Mouse (Mus musculus): Measurements from ENCODE around the gene Skp2.
"Not testable (repeated sequence)": the region's sequence is repeated elsewhere in the genome, so short reads cannot be mapped to it uniquely, and the experiment has no call there.

The Skp2 gene

DNA sequence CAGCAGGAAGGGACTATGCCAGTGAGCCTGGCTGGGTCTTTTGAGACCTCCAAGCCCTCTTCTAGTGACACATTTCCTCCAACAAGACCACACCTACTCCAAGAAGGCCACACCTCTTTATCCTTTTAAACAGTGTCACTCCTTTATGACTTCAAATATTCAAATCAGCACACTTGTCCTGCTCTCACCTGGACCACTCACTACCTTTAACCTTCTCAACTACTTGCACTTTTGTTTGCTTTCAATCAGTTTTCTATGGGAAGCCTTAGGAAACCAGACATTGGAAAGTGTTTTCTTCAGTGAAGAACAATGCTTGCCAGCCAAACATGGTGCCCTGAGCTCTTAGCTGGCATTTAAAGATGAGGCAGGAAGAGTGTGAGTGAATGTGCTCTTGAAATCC is at the start of gene Skp2:
Skp2 (minus strand) TSS at position 101 of the 400 bp plus-strand sequence.
- DNase-seq (ENCODE audit: low spot score in 2 of 2), result no peak

DNA sequence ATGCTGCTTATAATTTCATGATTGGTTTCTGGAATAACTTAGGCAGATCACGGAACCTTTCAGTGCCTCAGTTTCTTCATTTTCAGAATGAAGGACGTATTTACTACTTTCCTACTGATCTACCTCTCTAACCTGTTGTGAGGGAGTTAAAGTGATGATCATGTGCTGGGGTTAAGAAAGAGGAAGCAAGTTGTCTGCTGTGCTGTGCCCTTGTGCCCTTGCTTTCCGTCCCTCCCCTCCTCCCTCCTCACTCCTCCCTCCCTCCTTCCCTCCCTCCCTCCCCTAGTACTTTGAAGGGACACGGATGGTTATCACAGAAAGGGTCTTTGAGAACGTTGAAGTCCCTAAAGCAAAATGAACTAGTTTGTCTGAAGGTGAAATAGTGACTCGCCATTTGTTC is 43.2 kb upstream of the Skp2 start:
- DNase-seq (ENCODE audit: low spot score in 2 of 2), result no peak

DNA sequence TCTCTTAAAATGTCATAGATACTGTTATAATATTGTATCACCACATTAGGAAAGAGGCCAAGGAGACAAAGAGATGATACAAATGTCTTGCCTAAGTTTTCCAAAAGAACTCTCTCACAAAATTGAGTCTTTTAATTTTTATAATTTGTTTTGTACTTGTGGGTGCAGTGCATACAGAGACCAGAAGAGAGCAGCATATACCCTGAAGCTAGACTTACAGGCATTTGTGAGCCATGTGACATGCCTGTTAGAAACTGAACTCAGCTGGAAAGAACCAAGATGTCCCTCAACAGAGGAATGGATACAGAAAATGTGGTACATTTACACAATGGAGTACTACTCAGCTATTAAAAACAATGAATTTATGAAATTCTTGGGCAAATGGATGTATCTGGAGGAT is 37.5 kb upstream of the Skp2 start:
- DNase-seq (ENCODE audit: low spot score in 2 of 2), result not testable (repeated sequence)

DNA sequence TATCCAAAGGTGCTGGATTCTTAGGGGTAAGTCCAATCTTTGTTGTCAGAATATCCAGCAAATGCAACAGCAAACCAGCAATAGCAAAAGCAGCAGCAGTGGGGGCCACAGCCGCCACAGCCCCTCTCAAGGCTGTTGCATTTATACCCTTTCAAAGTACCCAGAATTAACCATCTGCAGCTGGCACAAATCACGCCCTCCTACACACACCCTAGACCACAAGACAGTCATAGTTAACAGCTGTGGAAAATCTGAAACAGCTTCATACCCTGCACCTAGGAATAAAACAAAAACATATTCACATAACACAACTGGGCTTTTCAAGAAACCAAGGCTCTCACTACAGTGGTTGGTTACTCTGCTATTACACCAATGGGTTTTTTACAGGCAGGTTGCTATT is 34.6 kb upstream of the Skp2 start:
- DNase-seq (ENCODE audit: low spot score in 2 of 2), result no peak

- no peak for DNase-seq (ENCODE audit: low spot score in 2 of 2)
These were observed 28.8 kb upstream of the Skp2 start for GRCm38 (mm10) chr15:9183995-9184394.

DNA sequence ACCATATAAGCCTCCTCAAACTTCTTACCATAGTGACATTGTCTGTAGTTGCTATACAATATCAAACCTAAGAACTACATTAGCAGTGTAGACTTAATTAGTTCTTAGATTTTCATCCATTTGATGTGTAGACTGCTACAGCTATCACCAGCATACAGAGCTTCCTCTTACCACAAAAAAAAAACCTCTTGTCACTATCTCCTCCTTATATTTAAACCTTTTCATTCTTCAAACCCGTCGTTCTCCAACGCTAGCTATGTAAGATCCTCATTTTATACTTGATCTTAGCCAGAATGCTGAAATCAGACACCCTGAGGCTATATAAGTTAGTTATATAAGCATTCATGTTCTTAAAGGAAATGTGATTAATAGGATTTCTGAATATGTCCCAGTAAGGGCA is 21.8 kb upstream of the Skp2 start:
- no peak for DNase-seq (ENCODE audit: low spot score in 2 of 2)

DNA sequence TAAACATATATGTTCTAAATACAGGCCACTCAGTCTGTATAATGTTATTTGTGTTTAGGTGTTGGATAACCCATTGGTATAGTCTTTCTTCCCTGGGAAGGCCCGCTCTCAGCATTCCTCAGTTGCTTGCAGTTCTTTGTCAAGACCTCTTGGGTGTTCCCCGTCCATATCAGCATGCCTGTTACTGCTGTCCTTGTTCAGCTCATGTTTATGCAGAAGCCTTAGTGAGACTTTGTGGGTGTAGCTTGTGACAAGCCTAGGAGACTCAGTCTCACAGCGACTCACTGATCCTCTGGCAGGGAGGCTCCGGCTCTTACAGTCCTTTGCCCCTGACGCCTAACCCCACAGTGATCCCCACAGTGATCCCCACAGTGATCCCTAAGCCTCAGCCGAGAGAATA is 8.9 kb upstream of the Skp2 start:
- no peak for DNase-seq (ENCODE audit: low spot score in 2 of 2)

GRCm38 (mm10) chr15:9162557-9163070 is 7.4 kb upstream of the Skp2 start:
- no peak for DNase-seq (ENCODE audit: low spot score in 2 of 2)

DNA sequence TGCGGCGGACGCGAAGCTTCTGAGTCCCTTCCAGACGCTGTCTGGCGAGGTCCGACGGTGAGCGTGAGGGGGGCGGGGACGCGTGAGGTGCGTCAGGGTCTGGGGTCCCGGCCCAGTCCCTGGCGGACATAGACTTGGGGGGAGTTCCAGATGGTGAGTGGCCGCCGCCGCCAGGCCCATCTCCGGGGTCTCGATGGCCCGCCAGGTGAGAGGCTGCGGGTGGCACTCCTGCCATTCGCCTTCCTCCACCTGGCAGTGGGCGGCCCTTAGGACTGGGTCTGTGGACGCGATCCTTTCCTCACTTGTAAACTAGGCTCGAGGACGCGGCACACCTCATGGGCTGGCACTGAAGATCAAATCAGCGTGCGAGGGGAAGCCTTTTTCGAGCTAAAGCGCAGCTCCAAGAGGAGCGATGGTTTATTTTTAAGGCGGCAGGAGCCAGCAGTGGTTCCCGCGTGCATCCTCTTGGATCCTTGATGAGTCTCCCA is 14.5 kb downstream of the Skp2 start:
- peak; percentile 43 to 48 for DNase-seq (ENCODE audit: low spot score in 2 of 2)

GRCm38 (mm10) chr15:9140252-9140680 is 15.0 kb downstream of the Skp2 start, which contains the start of gene Lmbrd2:
Lmbrd2 (plus strand) TSS chr15:9140550.
- DNase-seq (ENCODE audit: low spot score in 2 of 2), result peak; percentile 96 to 97

DNA sequence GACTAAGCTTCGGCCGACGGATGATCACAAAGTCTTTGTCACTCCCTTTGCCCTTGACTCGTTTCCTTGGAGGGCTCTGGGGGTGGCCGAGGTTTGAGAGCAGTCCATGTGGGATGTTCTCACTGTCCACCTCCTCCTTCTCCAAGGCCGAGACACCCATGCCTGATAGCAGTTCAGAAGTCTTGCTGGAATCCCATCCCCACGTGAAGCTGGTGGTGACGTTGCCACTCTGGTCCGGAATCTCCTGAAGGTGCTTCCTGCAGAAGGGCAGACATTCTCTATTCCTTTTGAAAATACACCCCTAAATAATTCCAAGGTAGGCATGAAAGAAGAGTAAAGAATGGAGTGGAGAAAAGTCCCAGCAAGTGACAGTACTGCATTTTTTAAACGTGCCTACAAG is 15.8 kb downstream of the Skp2 start:
- no peak for DNase-seq (ENCODE audit: low spot score in 2 of 2)

DNA sequence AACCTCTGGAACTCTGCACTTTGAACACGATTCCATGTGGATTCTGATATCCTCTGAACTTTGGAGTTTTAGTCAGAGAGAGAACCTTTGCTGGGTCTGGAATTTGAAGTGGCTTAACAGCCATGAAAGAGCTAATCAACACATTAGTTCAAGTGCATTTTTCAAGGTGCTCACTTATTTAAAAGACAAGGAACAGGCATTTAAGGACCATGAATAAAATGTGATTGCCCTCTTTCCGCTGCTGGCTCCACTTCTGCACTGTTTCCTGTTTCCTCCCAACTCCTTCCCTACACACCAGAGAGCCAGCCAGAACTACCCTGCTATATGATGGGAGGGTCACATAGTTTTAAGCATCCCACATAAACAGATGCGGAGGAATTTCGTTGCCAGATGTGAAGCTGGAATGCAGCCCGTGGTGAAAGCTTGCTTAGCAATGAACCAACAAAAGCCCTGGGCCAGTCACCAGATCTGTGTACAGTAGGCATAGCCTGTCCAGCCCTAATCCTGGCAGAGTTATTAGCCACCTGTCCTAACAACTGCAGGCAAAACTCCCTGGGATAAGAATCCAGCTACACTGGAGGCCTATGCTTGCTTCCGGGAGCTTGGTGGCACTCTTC is 20.2 kb downstream of the Skp2 start:
- DNase-seq (ENCODE audit: low spot score in 2 of 2), result no peak

DNA sequence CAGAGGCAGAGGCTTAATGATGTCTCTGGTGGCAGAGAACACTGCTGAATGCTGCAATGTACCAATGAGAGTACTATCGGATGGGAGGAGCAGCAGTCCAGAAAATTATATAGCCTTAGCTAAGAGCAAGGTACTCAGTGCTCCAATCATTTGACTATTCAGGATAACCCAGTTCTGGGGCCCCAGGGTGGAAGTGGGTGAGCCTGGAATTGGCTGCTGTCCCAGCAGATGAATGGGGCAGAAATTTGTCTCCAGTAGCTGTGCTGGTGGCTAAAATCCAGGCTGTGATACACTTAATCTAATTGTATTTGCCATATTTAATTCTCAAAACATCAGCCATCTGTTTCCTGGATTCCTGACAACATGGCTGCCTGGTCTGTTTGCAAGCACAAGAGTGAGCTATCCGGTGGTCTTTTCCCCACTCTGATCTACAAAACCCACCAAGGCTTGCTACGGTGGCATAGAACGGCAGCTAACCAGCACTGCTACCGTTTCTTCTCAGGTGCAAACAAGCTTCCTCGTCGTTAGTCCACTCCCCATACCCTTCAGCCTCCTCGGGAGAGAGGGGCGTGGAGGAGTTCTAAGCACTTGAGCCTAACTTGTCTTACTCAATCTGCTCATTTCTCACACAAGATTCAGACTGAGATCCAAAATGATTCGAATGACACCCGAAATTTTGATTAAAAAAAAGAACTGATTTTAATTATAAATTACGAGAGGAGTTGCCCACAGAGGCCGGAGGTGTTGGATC is 22.4 kb downstream of the Skp2 start:
- DNase-seq (ENCODE audit: low spot score in 2 of 2), result no peak

DNA sequence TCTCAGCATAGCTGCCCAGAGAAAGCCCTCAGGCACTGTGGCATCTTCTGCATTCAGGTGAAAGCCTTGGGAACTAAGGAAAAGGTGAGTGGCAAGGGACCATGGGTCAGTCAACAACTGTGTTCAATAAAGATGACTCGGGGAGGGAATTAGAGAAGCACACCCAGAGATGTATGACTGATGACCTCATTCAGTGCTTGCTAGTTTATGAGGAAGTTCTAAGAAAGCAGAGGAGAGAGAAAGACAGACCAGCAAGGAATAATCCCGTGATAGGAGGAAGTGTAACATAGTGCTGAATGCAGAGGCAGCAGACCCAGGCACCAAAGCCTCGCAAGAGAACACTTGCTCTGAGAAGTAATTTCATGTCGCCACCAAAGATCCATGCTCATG is 23.7 kb downstream of the Skp2 start:
- DNase-seq (ENCODE audit: low spot score in 2 of 2), result no peak

DNA sequence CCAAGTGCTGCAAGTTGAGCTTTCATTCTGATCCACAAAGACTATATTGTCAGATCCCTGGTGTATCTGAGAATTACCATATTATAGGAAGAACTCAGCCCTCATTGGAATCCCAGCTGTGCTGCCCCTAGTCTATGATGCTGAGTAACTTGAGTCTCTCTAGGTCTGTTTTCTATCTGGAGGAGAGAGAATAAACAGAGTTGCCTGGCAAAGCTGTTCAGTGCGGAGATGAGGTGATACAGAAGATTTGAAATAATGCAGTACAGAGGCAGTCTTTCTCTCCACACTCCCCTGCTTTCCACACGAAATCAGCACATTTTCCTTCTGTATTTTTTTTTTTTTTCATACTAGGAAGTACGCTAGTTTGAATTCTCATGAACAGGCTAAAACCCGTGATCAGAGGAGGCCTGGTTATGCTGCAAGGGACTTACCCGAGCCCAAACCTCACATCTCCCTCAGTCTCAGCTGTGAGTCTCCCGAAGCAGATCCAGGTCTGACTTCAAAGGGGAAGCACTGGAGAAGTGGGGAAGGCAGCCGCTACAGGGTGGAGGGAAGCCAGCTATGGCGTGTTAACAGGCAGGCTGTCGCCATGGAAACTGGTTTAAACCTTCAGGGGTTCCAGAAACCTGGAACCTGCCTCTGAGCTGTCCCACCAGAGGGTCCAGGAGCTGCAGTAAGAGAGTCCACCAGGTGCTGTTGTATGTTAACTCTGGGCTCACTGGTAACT is 24.3 kb downstream of the Skp2 start:
- DNase-seq (ENCODE audit: low spot score in 2 of 2), result no peak

GRCm38 (mm10) chr15:9127051-9127791 is 28.0 kb downstream of the Skp2 start:
- no peak for DNase-seq (ENCODE audit: low spot score in 2 of 2)

- DNase-seq (ENCODE audit: low spot score in 2 of 2), result no peak
These were observed 30.4 kb downstream of the Skp2 start for GRCm38 (mm10) chr15:9124856-9125255.

- DNase-seq (ENCODE audit: low spot score in 2 of 2), result no peak
These were observed 32.2 kb downstream of the Skp2 start for GRCm38 (mm10) chr15:9122989-9123388.

GRCm38 (mm10) chr15:9120081-9120480 is 35.1 kb downstream of the Skp2 start:
- DNase-seq (ENCODE audit: low spot score in 2 of 2), result no peak

GRCm38 (mm10) chr15:9118852-9119251 is 36.4 kb downstream of the Skp2 start:
- no peak for DNase-seq (ENCODE audit: low spot score in 2 of 2)

- no peak for DNase-seq (ENCODE audit: low spot score in 2 of 2)
These were observed 40.6 kb downstream of the Skp2 start for GRCm38 (mm10) chr15:9114599-9114998.

DNA sequence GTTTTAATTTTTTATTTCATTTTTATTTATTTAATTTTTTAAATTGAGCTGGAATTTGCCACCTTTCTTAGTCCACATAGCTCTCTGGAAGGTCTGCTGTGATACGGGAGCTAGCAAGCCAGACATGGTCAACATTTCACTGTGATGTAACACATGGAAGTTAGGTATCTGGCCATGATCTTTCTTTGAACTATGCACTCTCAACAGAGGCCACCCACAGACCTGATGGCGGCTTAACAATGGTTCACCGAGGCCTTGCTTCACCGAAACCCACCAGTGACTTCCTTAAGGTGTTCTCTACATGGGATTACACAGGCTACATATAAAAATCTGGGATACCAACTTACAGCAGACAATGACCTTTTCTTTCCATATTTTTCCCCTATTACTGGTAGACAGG is 41.1 kb downstream of the Skp2 start:
- no peak for DNase-seq (ENCODE audit: low spot score in 2 of 2)
